Mouse (Mus musculus) liver, embryonic 13.5 days (tissue): Measurements from ENCODE around the gene Plekha6. TPM values are rescaled to one million over a fixed set of nuclear protein-coding genes. Genes with fewer than 3 reads are reported as not detected.
"Not testable (repeated sequence)": the region's sequence is repeated elsewhere in the genome, so short reads cannot be mapped to it uniquely, and the experiment has no call there.

Source experiments
- ATAC-seq: fragments of 200-750 bp; cut with Nextera tagmentation; 2 replicates; pipeline ENCODE4 v1.8.0; 2017; ENCODE audit warnings: low read depth, mild to moderate bottlenecking, moderate number of reproducible peaks, moderate library complexity
- DNase-seq: peaks from one replicate; pipeline ENCODE4 v3.0.0; 2022
- H3K27ac ChIP-seq: fragments of 300-500 bp; sonication (generic); 2 replicates; pipeline ENCODE4 v1.5.1; 2015; ENCODE audit warnings: moderate library complexity, mild to moderate bottlenecking, inconsistent platforms
- H3K27me3 ChIP-seq: fragments of 300-500 bp; sonication (generic); 2 replicates; pipeline ENCODE4 v1.6.1; 2015; ENCODE audit warnings: mild to moderate bottlenecking, inconsistent platforms
- H3K36me3 ChIP-seq: fragments of 300-500 bp; sonication (generic); 2 replicates; pipeline ENCODE4 v1.6.1; 2015; ENCODE audit warnings: mild to moderate bottlenecking, inconsistent platforms
- H3K4me1 ChIP-seq: fragments of 300-500 bp; sonication (generic); replicated peaks from 2 replicates; pipeline ENCODE4 v1.6.1; 2015; ENCODE audit warnings: inconsistent platforms
- H3K4me2 ChIP-seq: fragments of 300-500 bp; sonication (generic); 2 replicates; pipeline ENCODE4 v1.6.1; 2015; ENCODE audit warnings: inconsistent platforms, mild to moderate bottlenecking, moderate library complexity
- H3K4me3 ChIP-seq: fragments of 300-500 bp; sonication (generic); replicated peaks from 2 replicates; pipeline ENCODE4 v1.5.1; 2015; ENCODE audit warnings: mild to moderate bottlenecking, inconsistent platforms
- H3K9ac ChIP-seq: fragments of 300-500 bp; sonication (generic); 2 replicates; pipeline ENCODE4 v1.6.1; 2015; ENCODE audit warnings: mild to moderate bottlenecking, inconsistent platforms
- H3K9me3 ChIP-seq: fragments of 300-500 bp; sonication (generic); replicated peaks from 2 replicates; pipeline ENCODE4 v1.6.1; 2016; ENCODE audit warnings: inconsistent platforms
- WGBS: fragments of 180-500 bp; shearing (Covaris S2); methylation state at CpG from one replicate; pipeline ENCODE4 v1.1.7; 2015; ENCODE audit not compliant: insufficient replicate concordance; 5-methylcytosine and 5-hydroxymethylcytosine counted together
- polyA plus RNA-seq: library from polyadenylated mRNA; unstranded; fragments of >200 nt; fragmentation: Nextera tagmentation; extraction: Ambion mirVana; gene quantifications from 2 replicates; pipeline ENCODE4 v1.2.1, GENCODE M21; 2015

Plekha6 gene
- polyA plus RNA-seq, 1 experiment from 2014 or later, result 1.9 TPM

DNA sequence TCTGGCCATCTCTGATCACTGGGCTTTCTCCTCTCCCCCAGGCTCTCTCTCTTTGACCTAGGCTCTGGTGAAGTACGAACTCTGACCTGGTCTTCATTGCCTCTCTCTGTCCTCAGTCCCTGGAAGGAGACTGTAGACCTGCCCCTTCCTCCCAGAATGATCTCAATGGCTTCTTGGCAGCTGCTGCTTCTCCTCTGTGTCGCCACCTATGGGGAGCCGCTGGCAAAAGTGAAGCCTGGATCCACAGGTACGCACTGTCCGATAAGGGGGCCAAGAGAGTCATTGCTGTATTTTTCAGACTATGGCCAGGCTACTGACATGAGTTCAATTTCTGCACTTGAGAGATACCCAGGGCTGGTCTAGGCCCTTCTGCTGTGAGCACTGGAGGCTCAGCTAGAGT, 163.1 kb downstream of the Plekha6 start:
- H3K4me2 ChIP-seq, result no peak overlapping the region
- no peak overlapping the region for H3K4me3 ChIP-seq
- no peak for ATAC-seq
- H3K9ac ChIP-seq, result no peak overlapping the region
- no peaks in the 10 kb centered on the region for H3K36me3 ChIP-seq
- 41% methylated on average over 5 of the region's 5 CpGs for WGBS
- H3K4me1 ChIP-seq, result no peaks in the 10 kb centered on the region
- peaks cover 47% of the 10 kb centered on the region for H3K27me3 ChIP-seq
- H3K9me3 ChIP-seq, result no peaks in the 10 kb centered on the region
- no peak overlapping the region for H3K27ac ChIP-seq
- no peak for DNase-seq

DNA sequence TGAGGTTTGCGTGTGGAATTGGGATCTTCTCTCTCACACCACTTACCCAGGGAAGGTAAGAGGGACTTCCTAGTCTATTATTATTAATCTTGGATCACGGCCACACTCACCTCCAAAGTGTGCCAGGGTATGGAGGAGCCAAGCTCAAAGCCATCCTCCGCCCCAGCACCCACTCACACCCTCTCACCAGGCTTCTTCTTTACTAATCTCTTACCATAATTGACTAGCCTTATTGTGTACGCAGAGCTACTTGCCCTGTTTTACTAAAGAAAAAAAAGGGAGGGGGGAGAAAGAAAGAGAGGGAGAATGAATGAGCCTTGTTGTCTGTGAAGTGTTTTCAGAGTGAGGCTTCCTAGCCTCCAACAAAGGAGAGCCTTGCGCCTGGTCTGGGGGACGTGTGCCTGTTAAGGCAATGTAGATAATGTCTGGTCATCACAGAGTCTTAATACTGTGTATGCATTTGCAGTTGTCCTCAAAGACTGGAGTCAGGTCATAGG, 164.3 kb downstream of the Plekha6 start:
- no peak for ATAC-seq
- 67% methylated on average over 6 of the region's 6 CpGs for WGBS
- DNase-seq, result no peak
- no peaks in the 10 kb centered on the region for H3K4me1 ChIP-seq
- H3K4me2 ChIP-seq, result no peak overlapping the region
- no peak overlapping the region for H3K27ac ChIP-seq
- peaks cover 52% of the 10 kb centered on the region for H3K27me3 ChIP-seq
- H3K9me3 ChIP-seq, result no peaks in the 10 kb centered on the region
- no peak overlapping the region for H3K4me3 ChIP-seq
- H3K36me3 ChIP-seq, result no peaks in the 10 kb centered on the region
- no peak overlapping the region for H3K9ac ChIP-seq

DNA sequence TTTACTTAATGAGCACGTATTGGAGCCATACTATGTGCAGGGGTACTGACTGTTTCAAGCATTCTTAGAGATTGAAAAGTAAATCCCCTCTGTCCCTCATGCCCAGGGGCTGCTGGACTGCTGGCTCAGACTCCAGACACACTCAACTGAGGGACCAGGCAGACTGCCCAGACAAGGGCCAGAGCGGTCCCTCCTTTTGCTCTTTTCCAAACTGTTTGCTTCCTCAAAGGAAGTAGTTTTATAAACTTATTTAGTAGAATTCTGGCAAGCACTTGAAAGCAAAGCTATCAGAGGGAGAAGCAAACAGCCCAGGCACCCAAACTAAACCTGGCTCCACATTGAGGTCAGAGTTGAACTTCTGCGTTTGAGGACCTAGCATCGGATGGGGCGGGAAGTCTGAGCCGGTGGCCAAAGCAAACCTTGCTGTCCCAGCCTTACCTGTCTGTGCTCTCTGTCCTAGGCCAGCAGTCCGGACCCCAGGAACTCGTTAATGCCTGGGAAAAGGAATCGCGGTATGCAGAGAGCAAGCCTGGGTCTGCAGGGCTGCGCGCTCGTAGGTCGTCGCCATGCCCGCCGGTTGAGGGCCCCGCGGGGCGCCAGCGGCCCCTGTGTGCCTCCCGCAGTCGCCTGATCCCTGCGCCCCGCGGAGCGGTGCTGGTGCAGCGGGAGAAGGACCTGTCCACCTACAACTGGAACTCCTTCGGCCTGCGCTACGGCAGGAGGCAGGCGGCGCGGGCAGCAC, 165.1 kb downstream of the Plekha6 start:
- no peak for ATAC-seq
- Histone ChIP-seq H3K4me3 (peak overlapping the region; percentile 25), H3K9me3 (no peaks in the 10 kb centered on the region), H3K9ac (no peak overlapping the region), H3K36me3 (no peaks in the 10 kb centered on the region), H3K27ac (no peak overlapping the region), H3K27me3 (peaks cover 52% of the 10 kb centered on the region), H3K4me2 (peak overlapping the region; percentile 45), H3K4me1 (no peaks in the 10 kb centered on the region)
- no peak for DNase-seq
- 12% methylated on average over 34 of the region's 34 CpGs for WGBS

DNA sequence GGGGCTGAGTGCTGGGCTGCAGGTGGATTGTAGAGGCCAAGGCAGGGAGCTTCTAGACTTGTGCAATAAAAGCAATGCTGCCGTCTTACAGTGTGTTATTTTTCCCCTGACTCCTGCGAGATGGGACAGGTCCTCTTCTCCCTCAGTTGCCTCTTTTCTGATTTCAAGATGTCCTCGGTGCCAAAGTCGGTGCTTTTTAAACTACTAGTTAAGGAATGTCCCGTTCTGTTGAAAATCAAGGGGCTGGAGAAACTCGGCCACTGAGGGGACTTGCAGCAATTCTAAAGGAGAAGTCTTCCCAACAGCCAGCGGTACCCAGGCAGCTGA, 165.6 kb downstream of the Plekha6 start:
- Histone ChIP-seq H3K4me3 (peak overlapping the region; percentile 25), H3K9me3 (no peaks in the 10 kb centered on the region), H3K9ac (no peak overlapping the region), H3K4me2 (peak overlapping the region; percentile 45), H3K27ac (no peak overlapping the region), H3K4me1 (no peaks in the 10 kb centered on the region), H3K27me3 (peaks cover 52% of the 10 kb centered on the region), H3K36me3 (no peaks in the 10 kb centered on the region)
- no peak for DNase-seq
- no peak for ATAC-seq
- WGBS, result 24% methylated on average over 7 of the region's 7 CpGs

DNA sequence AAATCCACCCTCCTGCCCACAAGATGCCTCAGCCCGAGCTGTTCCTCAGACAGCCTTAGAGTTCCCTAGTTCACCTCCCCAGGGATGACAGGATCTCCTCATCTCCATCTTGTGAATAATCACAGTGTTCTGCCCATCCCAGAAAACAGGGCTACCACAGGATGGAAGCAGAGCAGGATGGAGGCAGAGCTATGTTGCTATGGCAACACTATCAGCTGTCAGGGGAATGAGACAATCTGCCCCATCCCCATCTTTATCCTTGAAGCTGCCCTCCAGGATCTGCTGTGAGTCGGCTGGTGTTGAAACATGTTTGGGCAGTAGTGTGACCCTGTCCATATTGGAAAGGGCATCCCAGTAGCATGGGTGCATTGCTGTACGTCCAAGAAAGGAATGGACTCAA, 167.1 kb downstream of the Plekha6 start:
- no peaks in the 10 kb centered on the region for H3K36me3 ChIP-seq
- no peak overlapping the region for H3K9ac ChIP-seq
- H3K9me3 ChIP-seq, result no peaks in the 10 kb centered on the region
- no peaks in the 10 kb centered on the region for H3K4me1 ChIP-seq
- no peak for ATAC-seq
- DNase-seq, result no peak
- no peak overlapping the region for H3K4me3 ChIP-seq
- peaks cover 52% of the 10 kb centered on the region for H3K27me3 ChIP-seq
- H3K27ac ChIP-seq, result no peak overlapping the region
- H3K4me2 ChIP-seq, result no peak overlapping the region
- WGBS, result 52% methylated on average over 3 of the region's 3 CpGs

DNA sequence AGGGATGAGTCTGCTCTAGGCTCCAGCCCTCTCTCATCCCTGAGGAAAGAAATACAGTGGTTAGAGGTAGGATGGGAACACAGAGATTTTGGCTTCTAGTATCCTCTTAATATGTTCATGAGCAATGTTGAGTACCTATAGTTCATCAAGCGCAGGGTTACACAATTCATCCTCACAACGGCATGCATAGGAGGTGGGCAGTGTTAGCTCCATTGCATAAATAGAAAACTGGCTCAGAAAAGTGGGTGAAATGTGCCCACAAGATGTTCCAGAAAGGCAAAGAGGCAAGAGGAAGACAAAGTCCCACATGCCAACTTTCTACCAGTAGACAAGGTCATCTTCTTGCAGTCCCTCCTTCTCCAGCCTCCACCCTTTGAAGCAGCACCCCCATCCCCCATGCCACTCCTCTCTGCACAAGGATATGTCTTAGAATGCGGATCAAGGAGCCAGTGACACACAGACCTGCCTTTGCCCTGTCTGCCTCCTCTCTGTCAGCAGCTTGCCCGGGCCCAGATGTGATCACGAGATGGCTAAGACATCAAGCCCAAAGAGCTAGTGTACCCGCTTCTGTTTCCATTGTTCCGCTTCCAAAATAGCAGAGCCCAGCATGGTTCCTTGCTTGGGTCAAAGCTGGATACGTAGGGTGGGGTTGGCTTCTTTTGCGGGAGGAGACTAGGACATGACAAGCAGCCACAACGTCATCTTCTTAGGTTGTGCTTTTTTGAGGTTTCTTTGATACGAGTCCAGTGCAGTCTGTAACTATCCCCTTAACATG, 168.8 kb downstream of the Plekha6 start:
- Histone ChIP-seq H3K4me1 (no peaks in the 10 kb centered on the region), H3K4me3 (no peak overlapping the region), H3K36me3 (no peaks in the 10 kb centered on the region), H3K27ac (no peak overlapping the region), H3K4me2 (no peak overlapping the region), H3K9me3 (no peaks in the 10 kb centered on the region), H3K27me3 (peaks cover 43% of the 10 kb centered on the region), H3K9ac (no peak overlapping the region)
- 74% methylated on average over 11 of the region's 11 CpGs for WGBS
- DNase-seq (no peak), ATAC-seq (no peak)

DNA sequence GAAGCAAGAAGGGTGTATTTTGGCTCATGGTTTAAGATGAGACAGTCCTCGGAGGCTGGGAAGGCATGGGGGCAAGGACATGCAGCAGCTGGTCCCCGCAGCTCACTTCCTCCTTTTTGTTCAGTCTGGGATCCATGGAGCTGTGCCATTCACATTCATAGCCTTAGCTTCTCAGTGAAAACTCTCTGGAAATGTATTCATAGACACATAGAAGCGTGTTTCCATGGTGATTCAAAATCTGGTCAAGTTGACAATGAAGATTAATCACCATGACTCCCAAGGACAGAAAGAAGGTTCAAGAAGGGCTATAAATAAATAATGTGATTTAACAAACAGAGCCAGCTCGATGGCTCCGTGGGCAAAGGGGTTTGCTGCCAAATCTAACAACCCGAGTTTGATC, 169.9 kb downstream of the Plekha6 start:
- Histone ChIP-seq H3K4me1 (no peaks in the 10 kb centered on the region), H3K9ac (no peak overlapping the region), H3K9me3 (no peaks in the 10 kb centered on the region), H3K27ac (no peak overlapping the region), H3K4me3 (no peak overlapping the region), H3K27me3 (peaks cover 32% of the 10 kb centered on the region), H3K36me3 (no peaks in the 10 kb centered on the region), H3K4me2 (no peak overlapping the region)
- 61% methylated on average over 6 of the region's 6 CpGs for WGBS
- DNase-seq, result no peak
- no peak for ATAC-seq

DNA sequence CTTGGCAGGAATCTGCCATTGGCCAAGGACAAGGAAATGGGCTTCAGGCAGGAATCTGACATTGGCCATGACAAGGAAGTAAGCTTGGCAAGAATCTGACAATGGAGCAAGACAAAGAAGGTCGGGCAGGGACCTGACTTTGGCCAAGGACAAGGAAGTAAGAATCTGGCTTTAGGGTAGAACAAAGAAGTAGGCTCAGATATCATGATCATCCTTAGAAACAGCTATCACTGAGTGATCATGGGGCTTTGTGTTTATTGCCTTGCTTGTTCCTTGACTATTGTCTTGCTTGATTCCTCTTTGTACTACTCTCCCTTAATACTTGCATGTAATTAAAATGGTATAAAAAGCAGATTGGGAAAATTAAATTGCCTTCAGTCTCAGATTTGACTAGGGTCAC, 176.4 kb downstream of the Plekha6 start:
- H3K4me3 ChIP-seq, H3K36me3 ChIP-seq, ATAC-seq, H3K27me3 ChIP-seq, DNase-seq, H3K4me2 ChIP-seq, H3K9ac ChIP-seq, H3K9me3 ChIP-seq, H3K27ac ChIP-seq, H3K4me1 ChIP-seq: not testable (repeated sequence)
- 22% methylated on average over 1 of the region's 1 CpGs for WGBS

DNA sequence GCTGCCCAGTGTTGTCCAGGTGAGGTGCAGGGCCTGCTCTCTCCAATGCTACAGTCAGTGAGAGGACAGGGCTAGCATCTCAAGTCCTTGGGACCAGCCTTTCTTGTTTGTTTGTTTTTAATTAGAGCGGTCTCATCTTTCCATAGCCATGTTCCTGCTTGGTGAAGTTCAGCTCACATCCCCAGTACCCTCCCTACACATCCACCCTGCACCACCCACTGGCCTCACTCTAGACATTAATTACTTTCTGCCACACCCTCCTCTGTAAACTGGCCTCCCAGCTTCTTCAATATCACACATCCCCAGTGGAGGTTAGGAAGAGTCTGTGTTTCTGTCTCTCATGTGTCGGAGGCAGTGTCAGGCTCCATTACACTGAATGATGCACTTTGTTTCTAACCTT, 180.3 kb downstream of the Plekha6 start:
- Histone ChIP-seq H3K4me1 (peaks cover 5% of the 10 kb centered on the region), H3K9me3 (no peaks in the 10 kb centered on the region), H3K4me2 (no peak overlapping the region), H3K27me3 (no peaks in the 10 kb centered on the region), H3K9ac (no peak overlapping the region), H3K4me3 (no peak overlapping the region), H3K27ac (no peak overlapping the region), H3K36me3 (no peaks in the 10 kb centered on the region)
- WGBS, result 61% methylated on average over 2 of the region's 2 CpGs
- ATAC-seq (no peak), DNase-seq (no peak)

DNA sequence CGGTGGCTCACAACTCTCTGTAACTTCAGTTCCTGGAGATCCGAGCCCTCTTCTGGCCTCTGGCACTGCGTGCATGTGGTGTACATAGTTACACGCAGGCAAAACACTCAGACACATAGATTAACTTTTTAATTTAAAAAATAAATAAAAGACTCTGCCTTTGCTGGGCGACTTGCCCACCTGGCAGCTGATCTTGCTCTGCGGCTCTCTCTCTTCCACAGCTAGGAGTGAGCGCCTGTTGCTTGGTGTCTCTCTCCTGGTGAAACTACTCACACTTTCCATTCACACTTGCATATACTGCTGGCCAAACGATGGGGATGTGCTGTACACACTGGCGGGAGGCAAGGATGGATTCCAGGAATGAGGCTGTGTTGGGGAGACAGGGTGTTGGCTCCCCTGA, 182.5 kb downstream of the Plekha6 start:
- no peak for DNase-seq
- H3K9me3 ChIP-seq, result no peaks in the 10 kb centered on the region
- no peak for ATAC-seq
- H3K9ac ChIP-seq, result no peak overlapping the region
- 63% methylated on average over 9 of the region's 9 CpGs for WGBS
- no peak overlapping the region for H3K27ac ChIP-seq
- H3K27me3 ChIP-seq, result no peaks in the 10 kb centered on the region
- no peak overlapping the region for H3K4me3 ChIP-seq
- H3K4me1 ChIP-seq, result peaks cover 5% of the 10 kb centered on the region
- H3K4me2 ChIP-seq, result no peak overlapping the region
- H3K36me3 ChIP-seq, result no peaks in the 10 kb centered on the region

DNA sequence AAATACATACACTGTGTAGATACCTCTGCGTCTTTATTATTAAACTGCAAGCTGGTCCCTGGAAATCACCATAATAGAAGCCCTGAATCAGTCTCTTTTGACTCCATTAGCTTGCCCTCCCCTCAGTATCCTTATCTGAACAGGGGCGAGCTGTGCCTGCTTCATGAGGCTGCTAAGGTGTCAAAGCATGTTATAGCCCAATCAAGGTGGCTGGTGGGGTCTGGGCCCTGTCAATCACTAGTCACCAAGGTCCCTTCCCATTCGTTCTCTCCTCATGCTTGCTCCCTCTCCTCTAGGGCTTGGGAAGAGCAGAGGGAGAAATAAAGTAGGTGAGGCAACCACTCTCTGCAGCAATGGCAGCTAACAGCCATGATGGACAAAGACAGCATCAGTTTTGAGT, 183.2 kb downstream of the Plekha6 start:
- Histone ChIP-seq H3K27me3 (peaks cover 6% of the 10 kb centered on the region), H3K36me3 (no peaks in the 10 kb centered on the region), H3K4me1 (peaks cover 5% of the 10 kb centered on the region), H3K4me3 (no peak overlapping the region), H3K4me2 (no peak overlapping the region), H3K27ac (no peak overlapping the region), H3K9me3 (no peaks in the 10 kb centered on the region), H3K9ac (no peak overlapping the region)
- 57% methylated on average over 3 of the region's 3 CpGs for WGBS
- DNase-seq (no peak), ATAC-seq (no peak)
